Mouse (Mus musculus) brain, embryonic 14.5 days (tissue): ENCODE measurements around the gene Kctd4.

Experiments
- CTCF ChIP-seq: fragments of 200-500 bp; IDR thresholded peaks from 2 replicates; pipeline ENCODE4 v1.5.1; 2012; ENCODE audit warnings: inconsistent platforms, mild to moderate bottlenecking, moderate library complexity, borderline replicate concordance; ENCODE audit not compliant: insufficient read depth, insufficient read length; ENCODE audit errors: extremely low read depth
- POLR2A ChIP-seq: fragments of 200-500 bp; IDR thresholded peaks from 2 replicates; pipeline ENCODE4 v1.6.1; 2012; ENCODE audit warnings: mild to moderate bottlenecking, inconsistent platforms, borderline replicate concordance; ENCODE audit not compliant: poor library complexity, insufficient read depth, insufficient read length, severe bottlenecking; ENCODE audit errors: extremely low read depth

DNA sequence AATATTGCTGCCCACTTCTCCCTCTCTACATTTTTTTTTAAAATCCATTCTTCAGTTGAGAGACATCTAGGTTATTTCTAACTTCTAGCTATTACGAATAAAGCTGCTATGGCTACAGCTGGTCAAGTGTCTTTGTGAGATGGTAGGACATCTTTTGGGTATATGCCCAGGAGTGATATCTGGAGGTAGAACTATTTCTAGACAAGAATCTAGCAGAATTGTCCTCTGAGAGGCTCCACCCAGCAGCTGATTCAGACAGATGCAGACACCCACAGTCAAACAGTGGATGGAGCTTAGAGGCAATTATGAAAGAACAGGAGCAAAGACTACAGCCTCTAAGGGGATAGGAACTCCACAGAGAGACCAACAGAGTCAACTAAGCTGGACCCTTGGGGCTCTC is 13.3 kb upstream of the Kctd4 start:
- TF ChIP-seq CTCF, result no peak
- no peak for TF ChIP-seq POLR2A
